Mouse (Mus musculus) right cerebral cortex, postnatal 25 days (tissue): ENCODE results near the gene Gclc.

Experiments
- DNase-seq: peaks from one replicate; pipeline ENCODE4 v3.0.0; 2022

The Gclc gene

GRCm38 (mm10) chr9:77753853-77754727 is at the start of gene Gclc:
Gclc (plus strand) TSS chr9:77754535.
- peak; percentile 90 for DNase-seq

- no peak for DNase-seq
Observed at GRCm38 (mm10) chr9:77706515-77706914, 47.8 kb upstream of the Gclc start.

- no peak for DNase-seq
Observed at GRCm38 (mm10) chr9:77707433-77708139, 46.7 kb upstream of the Gclc start.

- DNase-seq = no peak
Observed at GRCm38 (mm10) chr9:77708950-77709349, 45.4 kb upstream of the Gclc start.

GRCm38 (mm10) chr9:77711021-77711569 is 43.2 kb upstream of the Gclc start:
- DNase-seq = no peak

- DNase-seq = no peak
Observed at GRCm38 (mm10) chr9:77712816-77713215, 41.5 kb upstream of the Gclc start.

GRCm38 (mm10) chr9:77713301-77713700 is 41.0 kb upstream of the Gclc start:
- no peak for DNase-seq

GRCm38 (mm10) chr9:77715262-77715661 is 39.1 kb upstream of the Gclc start:
- DNase-seq = no peak

GRCm38 (mm10) chr9:77716009-77716408 is 38.3 kb upstream of the Gclc start:
- no peak for DNase-seq

- DNase-seq = no peak
Observed at GRCm38 (mm10) chr9:77717831-77718435, 36.4 kb upstream of the Gclc start.

GRCm38 (mm10) chr9:77718816-77719411 is 35.4 kb upstream of the Gclc start:
- DNase-seq = no peak

- no peak for DNase-seq
Observed at GRCm38 (mm10) chr9:77719675-77720074, 34.7 kb upstream of the Gclc start.

GRCm38 (mm10) chr9:77722381-77722780 is 32.0 kb upstream of the Gclc start:
- DNase-seq = no peak

- DNase-seq = no peak
Observed at GRCm38 (mm10) chr9:77724216-77724615, 30.1 kb upstream of the Gclc start.

GRCm38 (mm10) chr9:77725448-77725847 is 28.9 kb upstream of the Gclc start:
- no peak for DNase-seq

GRCm38 (mm10) chr9:77726018-77726684 is 28.2 kb upstream of the Gclc start:
- DNase-seq = no peak

GRCm38 (mm10) chr9:77727012-77727411 is 27.3 kb upstream of the Gclc start:
- DNase-seq = no peak

GRCm38 (mm10) chr9:77732067-77732466 is 22.3 kb upstream of the Gclc start:
- DNase-seq = no peak

GRCm38 (mm10) chr9:77737298-77738041 is 16.9 kb upstream of the Gclc start:
- no peak for DNase-seq

GRCm38 (mm10) chr9:77741452-77741851 is 12.9 kb upstream of the Gclc start:
- DNase-seq = no peak

- no peak for DNase-seq
Observed at GRCm38 (mm10) chr9:77744798-77745197, 9.5 kb upstream of the Gclc start.

GRCm38 (mm10) chr9:77746315-77746714 is 8.0 kb upstream of the Gclc start:
- DNase-seq = no peak
